Mouse (Mus musculus) cerebellum, adult 2 months (tissue): ENCODE measurements around the gene Rhbdf1.

Experiments
- CTCF ChIP-seq: fragments of 200-500 bp; IDR thresholded peaks from 2 replicates; pipeline ENCODE4 v1.5.1; 2011; ENCODE audit warnings: low read depth, mild to moderate bottlenecking, control low read depth, low read length, moderate library complexity, borderline replicate concordance; ENCODE audit not compliant: insufficient read depth
- POLR2A ChIP-seq: fragments of 200-500 bp; IDR thresholded peaks from 2 replicates; pipeline ENCODE4 v1.6.1; 2011; ENCODE audit warnings: low read length, control low read depth, borderline replicate concordance; ENCODE audit not compliant: insufficient read depth

DNA sequence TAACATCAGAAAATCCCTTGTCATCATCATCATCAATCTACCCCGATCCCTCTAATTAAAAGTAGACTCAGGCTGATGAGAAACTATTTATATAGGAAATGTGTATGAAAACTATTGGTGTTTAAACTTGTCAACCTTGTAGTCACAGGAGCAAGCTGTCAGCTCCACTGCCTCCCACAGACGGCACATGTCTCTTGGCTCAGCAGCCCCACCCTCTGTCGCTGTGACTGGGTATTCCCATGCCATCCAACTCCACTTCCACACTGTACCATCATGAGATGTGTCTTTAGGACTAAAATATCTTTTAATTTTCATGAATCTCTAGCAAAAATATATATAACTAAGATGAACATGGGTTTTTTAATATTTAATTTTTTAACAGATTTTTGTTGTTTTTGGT lies 26.2 kb upstream of the Rhbdf1 start:
- TF ChIP-seq CTCF (no peak), POLR2A (no peak)
